Mouse (Mus musculus) forebrain, embryonic 12.5 days (tissue): ENCODE measurements around the gene Syne3. TPM values are rescaled to one million over a fixed set of nuclear protein-coding genes. Genes with fewer than 3 reads are reported as not detected.

Source experiments
- ATAC-seq: fragments of 200-750 bp; cut with Nextera tagmentation; 2 replicates; pipeline ENCODE4 v1.8.0; 2017; ENCODE audit warnings: moderate TSS enrichment; ENCODE audit not compliant: low FRiP score
- H3K27ac ChIP-seq: fragments of 300-500 bp; sonication (generic); 2 replicates; pipeline ENCODE4 v1.5.1; 2016; ENCODE audit warnings: mild to moderate bottlenecking
- H3K27me3 ChIP-seq: fragments of 300-500 bp; sonication (generic); 2 replicates; pipeline ENCODE4 v1.6.1; 2016; ENCODE audit warnings: mild to moderate bottlenecking
- H3K36me3 ChIP-seq: fragments of 300-500 bp; sonication (generic); replicated peaks from 2 replicates; pipeline ENCODE4 v1.6.1; 2016; ENCODE audit warnings: mild to moderate bottlenecking
- H3K4me1 ChIP-seq: fragments of 300-500 bp; sonication (generic); 2 replicates; pipeline ENCODE4 v1.6.1; 2016
- H3K4me2 ChIP-seq: fragments of 300-500 bp; sonication (generic); 2 replicates; pipeline ENCODE4 v1.6.1; 2016; ENCODE audit warnings: mild to moderate bottlenecking, moderate library complexity
- H3K4me3 ChIP-seq: fragments of 300-500 bp; sonication (generic); replicated peaks from 2 replicates; pipeline ENCODE4 v1.5.1; 2016; ENCODE audit warnings: mild to moderate bottlenecking
- H3K9ac ChIP-seq: fragments of 300-500 bp; sonication (generic); 2 replicates; pipeline ENCODE4 v1.6.1; 2016; ENCODE audit warnings: mild to moderate bottlenecking
- H3K9me3 ChIP-seq: fragments of 300-500 bp; sonication (generic); 2 replicates; pipeline ENCODE4 v1.6.1; 2016
- WGBS: fragments of 180-500 bp; shearing (Covaris S2); methylation state at CpG from one replicate; pipeline ENCODE4 v1.1.7; 2016; 5-methylcytosine and 5-hydroxymethylcytosine counted together
- polyA plus RNA-seq: library from polyadenylated mRNA; unstranded; fragments of >200 nt; fragmentation: Nextera tagmentation; extraction: Ambion mirVana; gene quantifications from 2 replicates; pipeline ENCODE4 v1.2.1, GENCODE M21; 2016

Syne3 gene
- polyA plus RNA-seq, 1 experiment from 2014 or later, result 0.13 TPM

DNA sequence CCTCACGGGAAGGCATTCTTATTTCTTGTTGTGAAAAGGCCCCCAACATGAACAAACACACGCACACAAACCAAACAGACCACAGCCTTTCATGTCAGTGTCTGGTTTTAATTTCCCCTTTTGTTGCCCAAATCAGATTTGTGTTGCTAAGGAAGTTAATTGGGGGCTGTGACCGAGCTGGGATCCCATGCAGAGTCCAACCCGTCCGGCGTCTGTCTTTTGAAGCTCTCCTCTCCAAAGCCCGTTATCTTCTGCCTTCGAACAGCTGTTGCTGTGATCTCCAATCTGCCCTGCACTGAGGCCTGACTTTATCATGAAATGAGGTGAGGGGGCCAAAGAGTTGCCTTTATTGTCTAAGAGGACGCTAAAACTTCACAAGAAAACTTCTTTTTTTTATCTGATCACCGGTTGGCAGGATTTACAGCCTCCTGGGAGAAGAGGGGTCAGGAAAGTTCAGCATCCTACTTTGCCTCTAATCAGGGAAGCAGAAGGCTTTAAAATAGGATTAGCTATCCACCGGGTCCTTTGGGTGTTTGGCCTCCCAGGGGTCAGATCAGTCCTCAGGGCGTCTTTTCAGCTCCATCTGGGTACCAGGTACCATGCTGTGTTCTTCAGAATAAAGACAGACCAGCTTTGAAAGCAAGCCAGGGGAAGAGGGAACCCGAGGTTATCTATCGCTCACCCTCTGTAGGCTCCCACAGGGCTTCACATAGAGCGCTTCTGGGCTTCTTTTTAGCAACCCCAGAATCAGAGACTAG lies 101.4 kb downstream of the Syne3 start:
- 0 out of 2 replicates have a peak, but pooled peaks have one; percentile 17 for ATAC-seq
- Histone ChIP-seq H3K27ac (0 out of 2 replicates have a peak overlapping the region, but pooled peaks have one; percentile 25), H3K4me2 (no peak overlapping the region), H3K4me1 (peaks cover 32% of the 10 kb centered on the region), H3K4me3 (no peak overlapping the region), H3K27me3 (peaks cover 45% of the 10 kb centered on the region), H3K9me3 (no peaks in the 10 kb centered on the region), H3K9ac (no peak overlapping the region), H3K36me3 (no peaks in the 10 kb centered on the region)
- 5% methylated on average over 15 of the region's 15 CpGs for WGBS

DNA sequence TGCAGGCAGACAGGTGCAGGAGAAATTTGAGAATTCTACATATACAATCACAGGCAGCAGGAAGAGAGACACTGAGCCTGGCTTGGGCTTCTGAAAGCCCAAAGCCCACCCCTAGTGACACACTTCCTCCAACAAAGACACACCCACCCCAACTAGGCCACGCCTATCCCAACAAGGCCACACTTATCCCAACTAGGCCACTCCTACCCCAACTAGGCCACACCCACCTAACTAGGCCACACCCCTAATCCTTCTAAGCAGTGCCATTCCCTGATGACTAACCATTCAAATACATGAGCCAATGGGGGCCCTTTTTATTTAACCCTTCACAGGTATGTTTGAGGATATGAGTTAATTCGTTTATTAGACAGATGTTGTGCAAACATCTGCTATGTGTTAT lies 102.5 kb downstream of the Syne3 start:
- ATAC-seq, result no peak
- H3K4me2 ChIP-seq, result no peak overlapping the region
- H3K27ac ChIP-seq, result no peak overlapping the region
- no peaks in the 10 kb centered on the region for H3K9me3 ChIP-seq
- 94% methylated on average over 2 of the region's 2 CpGs for WGBS
- no peak overlapping the region for H3K9ac ChIP-seq
- H3K4me3 ChIP-seq, result no peak overlapping the region
- no peaks in the 10 kb centered on the region for H3K36me3 ChIP-seq
- H3K4me1 ChIP-seq, result peaks cover 22% of the 10 kb centered on the region
- peaks cover 45% of the 10 kb centered on the region for H3K27me3 ChIP-seq

DNA sequence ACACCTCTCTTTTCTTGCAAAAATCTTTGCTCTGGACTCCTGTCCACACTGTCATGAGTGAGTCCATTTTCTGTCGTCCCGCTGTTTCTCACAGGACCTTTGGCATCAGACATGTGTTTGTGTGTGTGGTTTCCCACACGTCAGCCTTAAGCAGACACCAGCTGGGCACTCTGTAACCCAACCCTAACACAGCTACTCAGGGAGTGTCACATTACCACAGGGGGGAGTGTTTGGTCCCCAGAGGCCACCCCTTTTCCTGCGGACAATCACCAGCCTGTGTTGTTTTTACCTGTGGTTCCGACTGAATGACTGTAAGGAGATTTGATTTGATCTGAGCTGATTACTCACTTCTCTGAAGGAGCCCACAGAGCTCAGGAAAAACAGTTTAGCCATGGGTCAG lies 105.5 kb downstream of the Syne3 start:
- peaks cover 30% of the 10 kb centered on the region for H3K4me1 ChIP-seq
- H3K36me3 ChIP-seq, result no peaks in the 10 kb centered on the region
- H3K4me3 ChIP-seq, result no peak overlapping the region
- no peaks in the 10 kb centered on the region for H3K9me3 ChIP-seq
- no peak overlapping the region for H3K9ac ChIP-seq
- no peak overlapping the region for H3K4me2 ChIP-seq
- 25% methylated on average over 5 of the region's 5 CpGs for WGBS
- no peak overlapping the region for H3K27ac ChIP-seq
- ATAC-seq, result no peak
- H3K27me3 ChIP-seq, result peaks cover 31% of the 10 kb centered on the region

DNA sequence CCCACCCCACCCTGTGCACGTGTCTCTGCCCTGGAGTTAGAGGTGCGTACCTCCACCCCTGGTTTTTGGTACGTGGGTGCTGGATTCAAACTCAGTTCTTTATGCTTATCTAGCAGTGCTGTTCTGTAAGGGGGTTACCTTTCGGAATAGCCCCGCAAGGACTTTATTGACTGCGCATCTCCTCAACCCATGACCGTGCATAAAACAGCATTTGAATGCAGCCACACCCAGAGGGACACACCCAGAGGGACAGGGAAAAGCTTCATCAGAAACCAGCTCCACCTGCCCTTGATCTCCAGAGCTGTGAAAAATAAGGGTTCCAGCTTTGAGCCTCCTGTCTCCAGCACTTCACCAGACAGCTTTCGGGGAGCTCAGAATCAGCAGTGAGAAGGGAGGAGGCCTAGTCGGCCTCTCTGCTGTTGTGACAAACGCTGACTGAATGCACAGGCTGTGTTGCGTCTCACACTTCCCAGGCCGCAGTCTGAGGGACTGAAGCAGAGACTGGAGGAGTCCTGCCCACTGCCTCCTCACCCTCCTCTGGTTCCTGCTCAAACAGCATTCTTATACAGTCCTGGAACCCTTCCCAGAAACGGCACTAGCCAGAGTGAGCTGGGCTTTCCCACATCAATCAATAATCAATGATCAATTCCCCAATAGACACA lies 107.1 kb downstream of the Syne3 start:
- no peaks in the 10 kb centered on the region for H3K9me3 ChIP-seq
- no peak overlapping the region for H3K4me3 ChIP-seq
- H3K4me1 ChIP-seq, result peaks cover 16% of the 10 kb centered on the region
- no peak for ATAC-seq
- no peak overlapping the region for H3K4me2 ChIP-seq
- WGBS, result 86% methylated on average over 13 of the region's 13 CpGs
- no peak overlapping the region for H3K9ac ChIP-seq
- peaks cover 20% of the 10 kb centered on the region for H3K27me3 ChIP-seq
- no peak overlapping the region for H3K27ac ChIP-seq
- H3K36me3 ChIP-seq, result no peaks in the 10 kb centered on the region

DNA sequence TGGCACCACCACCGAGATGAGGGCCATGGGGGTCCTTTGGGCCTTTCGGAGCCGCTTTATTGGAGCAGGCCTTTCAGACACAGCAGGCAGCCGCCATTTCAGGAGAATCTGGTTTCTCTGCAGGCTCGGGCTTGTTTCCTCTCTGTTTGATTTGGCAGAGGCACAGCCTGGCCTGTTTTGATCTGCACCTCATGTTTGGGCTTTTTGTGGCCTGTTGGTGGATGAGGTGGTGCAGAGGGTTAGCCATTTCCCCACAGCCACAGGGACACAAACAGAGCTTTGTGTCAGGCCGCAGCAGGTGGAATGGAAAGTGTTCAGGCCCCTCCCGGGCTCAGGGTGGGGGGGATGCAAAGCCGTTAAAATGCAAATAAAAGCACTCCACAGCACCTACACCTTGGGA lies 108.3 kb downstream of the Syne3 start:
- H3K9me3 ChIP-seq, result no peaks in the 10 kb centered on the region
- no peak for ATAC-seq
- H3K4me3 ChIP-seq, result no peak overlapping the region
- H3K4me1 ChIP-seq, result peaks cover 26% of the 10 kb centered on the region
- no peak overlapping the region for H3K4me2 ChIP-seq
- no peak overlapping the region for H3K9ac ChIP-seq
- peak overlapping the region; percentile 36; the same call in 1 of the 2 replicates for H3K27ac ChIP-seq
- WGBS, result 25% methylated on average over 8 of the region's 8 CpGs
- no peaks in the 10 kb centered on the region for H3K36me3 ChIP-seq
- peaks cover 20% of the 10 kb centered on the region for H3K27me3 ChIP-seq

DNA sequence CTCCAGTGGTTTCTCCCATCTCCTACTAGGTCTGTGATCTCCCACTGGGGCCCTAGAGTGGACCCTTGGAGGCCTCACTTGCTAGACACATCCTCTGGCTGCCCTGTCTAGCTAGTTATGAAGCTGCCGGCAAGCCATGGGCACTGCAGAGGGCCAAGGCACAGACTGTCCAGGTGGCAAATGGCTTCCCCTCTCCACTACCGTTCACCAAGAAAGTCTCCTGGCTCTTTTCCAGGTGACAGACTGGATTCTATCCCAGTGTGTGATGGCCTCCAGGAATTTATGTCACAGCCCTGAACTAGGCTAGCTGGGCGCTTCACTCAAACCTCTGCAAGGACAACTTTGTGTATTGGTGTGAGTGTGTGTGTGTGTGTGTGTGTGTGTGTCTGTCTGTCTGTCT lies 109.8 kb downstream of the Syne3 start:
- no peak overlapping the region for H3K4me2 ChIP-seq
- peaks cover 30% of the 10 kb centered on the region for H3K4me1 ChIP-seq
- H3K36me3 ChIP-seq, result no peaks in the 10 kb centered on the region
- no peak overlapping the region for H3K9ac ChIP-seq
- no peak for ATAC-seq
- no peak overlapping the region for H3K27ac ChIP-seq
- H3K4me3 ChIP-seq, result no peak overlapping the region
- peaks cover 11% of the 10 kb centered on the region; the same call in 1 of the 2 replicates for H3K27me3 ChIP-seq
- 78% methylated on average over 3 of the region's 3 CpGs for WGBS
- H3K9me3 ChIP-seq, result no peaks in the 10 kb centered on the region

DNA sequence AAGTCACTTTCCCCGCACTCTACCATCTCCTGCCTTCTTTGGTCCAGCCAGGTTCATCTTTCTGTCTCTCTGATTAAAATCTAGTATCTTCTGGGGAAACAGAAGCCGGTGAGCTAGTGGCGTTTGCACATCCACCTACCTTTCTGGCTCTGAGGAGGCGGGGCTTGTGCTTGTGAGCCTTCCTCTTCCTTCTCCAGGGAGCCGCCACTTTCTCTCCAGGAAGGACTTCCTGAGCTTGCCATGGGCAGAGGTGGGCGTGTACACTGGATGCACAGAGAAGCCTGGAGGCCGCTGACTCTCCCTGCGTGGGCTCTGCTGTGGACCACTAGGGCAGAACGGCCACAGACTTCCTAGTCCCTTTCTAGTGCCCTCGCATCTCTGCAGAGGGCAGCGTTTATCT lies 110.4 kb downstream of the Syne3 start:
- peaks cover 30% of the 10 kb centered on the region for H3K4me1 ChIP-seq
- H3K36me3 ChIP-seq, result no peaks in the 10 kb centered on the region
- H3K27ac ChIP-seq, result no peak overlapping the region
- H3K9me3 ChIP-seq, result no peaks in the 10 kb centered on the region
- no peak overlapping the region for H3K4me2 ChIP-seq
- H3K27me3 ChIP-seq, result peaks cover 7% of the 10 kb centered on the region; the same call in 1 of the 2 replicates
- H3K9ac ChIP-seq, result no peak overlapping the region
- no peak for ATAC-seq
- H3K4me3 ChIP-seq, result no peak overlapping the region
- 73% methylated on average over 11 of the region's 11 CpGs for WGBS

DNA sequence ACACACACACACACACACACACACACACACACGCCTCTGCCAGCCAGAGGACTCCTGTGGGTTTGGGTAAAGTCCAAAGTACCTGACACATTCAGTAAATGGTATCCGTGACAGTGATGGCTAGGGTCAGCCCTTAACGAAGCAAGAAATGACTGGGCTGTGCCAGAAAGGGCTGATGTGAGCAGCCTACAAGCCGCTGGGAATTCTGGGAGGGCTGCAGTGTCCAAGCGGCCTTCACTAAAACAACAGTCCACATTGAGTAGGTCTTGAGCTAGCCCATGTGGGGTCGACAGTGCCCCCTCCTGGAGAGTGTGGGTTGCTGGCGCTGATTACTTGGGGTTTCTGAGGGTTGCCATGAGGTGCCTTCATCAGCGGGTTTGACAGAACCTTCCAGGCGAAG lies 110.9 kb downstream of the Syne3 start:
- Histone ChIP-seq H3K9ac (no peak overlapping the region), H3K36me3 (no peaks in the 10 kb centered on the region), H3K27ac (no peak overlapping the region), H3K9me3 (no peaks in the 10 kb centered on the region), H3K27me3 (peaks cover 7% of the 10 kb centered on the region; the same call in 1 of the 2 replicates), H3K4me2 (no peak overlapping the region), H3K4me3 (no peak overlapping the region), H3K4me1 (peaks cover 30% of the 10 kb centered on the region)
- WGBS, result 71% methylated on average over 9 of the region's 9 CpGs
- ATAC-seq, result no peak

DNA sequence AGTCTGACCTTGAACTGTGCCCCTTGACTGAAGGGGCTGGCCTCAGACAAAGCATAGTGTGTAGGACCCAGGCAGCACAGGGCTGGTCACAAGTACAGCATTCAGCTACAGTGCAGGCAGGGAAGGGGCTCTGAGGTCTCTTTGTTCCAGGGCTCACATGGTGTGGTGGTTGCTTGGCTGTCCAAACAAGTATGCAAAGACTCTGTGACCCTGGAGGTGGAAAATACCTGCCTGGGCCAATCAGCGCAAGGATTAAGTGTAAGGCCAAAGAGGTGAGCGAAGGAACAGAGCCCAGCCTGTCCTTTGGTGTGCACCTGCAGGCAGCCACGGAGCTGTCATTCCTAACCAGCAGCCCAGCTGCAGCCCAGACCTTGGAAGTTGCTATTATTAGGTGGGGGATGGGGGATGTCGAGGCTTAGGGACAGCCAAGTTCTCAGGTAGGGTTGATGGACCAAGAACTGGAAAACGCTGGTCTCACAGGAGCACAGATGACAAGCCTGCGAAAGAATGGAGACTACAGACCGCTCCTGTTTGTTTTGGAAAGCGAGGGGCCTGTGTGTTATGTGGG lies 112.5 kb downstream of the Syne3 start:
- H3K9ac ChIP-seq, result no peak overlapping the region
- 53% methylated on average over 8 of the region's 8 CpGs for WGBS
- H3K4me3 ChIP-seq, result no peak overlapping the region
- H3K27ac ChIP-seq, result peak overlapping the region; percentile 31
- no peaks in the 10 kb centered on the region for H3K36me3 ChIP-seq
- peaks cover 7% of the 10 kb centered on the region; the same call in 1 of the 2 replicates for H3K27me3 ChIP-seq
- 0 out of 2 replicates have a peak, but pooled peaks cover 2% of the 10 kb centered on the region for H3K9me3 ChIP-seq
- H3K4me1 ChIP-seq, result peaks cover 30% of the 10 kb centered on the region
- ATAC-seq, result no peak
- no peak overlapping the region for H3K4me2 ChIP-seq

DNA sequence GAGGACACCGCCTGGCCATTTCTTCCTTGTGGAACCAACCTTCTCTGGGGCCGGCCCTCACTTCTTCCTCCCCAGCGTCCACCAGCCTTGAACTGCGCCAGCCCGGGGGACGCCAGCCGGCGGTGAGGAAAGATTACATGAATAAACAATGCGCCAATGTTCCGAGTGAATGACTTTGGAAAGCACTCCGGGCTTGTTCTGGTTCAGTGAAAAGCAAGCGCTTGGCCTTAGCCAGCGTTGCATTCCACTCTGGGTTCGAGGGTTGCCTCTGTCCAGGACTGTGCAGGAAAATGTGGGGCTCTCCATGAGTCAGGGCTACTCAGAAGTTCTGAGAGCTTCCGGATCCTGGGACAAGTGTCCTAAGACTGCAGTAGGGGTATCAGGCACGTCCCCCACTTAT lies 113.0 kb downstream of the Syne3 start:
- ATAC-seq, result no peak
- Histone ChIP-seq H3K4me3 (no peak overlapping the region), H3K27ac (peak overlapping the region; percentile 31), H3K9me3 (0 out of 2 replicates have a peak, but pooled peaks cover 2% of the 10 kb centered on the region), H3K4me2 (no peak overlapping the region), H3K27me3 (peaks cover 7% of the 10 kb centered on the region; the same call in 1 of the 2 replicates), H3K4me1 (peaks cover 26% of the 10 kb centered on the region), H3K9ac (no peak overlapping the region), H3K36me3 (no peaks in the 10 kb centered on the region)
- 53% methylated on average over 16 of the region's 16 CpGs for WGBS

DNA sequence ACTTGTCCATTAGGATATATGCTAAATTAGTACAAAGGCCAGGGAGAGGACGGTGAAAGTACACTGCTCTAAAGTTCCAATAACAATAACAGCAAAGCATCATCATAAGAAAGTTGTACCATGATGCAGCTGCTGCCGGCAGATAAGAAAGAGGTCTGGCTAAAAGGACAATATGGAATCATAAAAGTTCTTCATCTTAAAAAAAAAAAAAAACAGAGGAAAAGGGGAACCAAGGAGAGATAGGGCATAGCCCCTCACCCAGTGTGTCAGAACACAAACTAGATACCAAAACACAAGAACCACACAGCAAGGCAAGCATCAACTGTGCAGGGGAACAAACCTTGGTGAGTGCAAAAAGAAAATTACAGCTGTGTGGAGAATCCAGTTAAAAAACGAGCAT lies 117.4 kb downstream of the Syne3 start:
- 92% methylated on average over 3 of the region's 3 CpGs for WGBS

DNA sequence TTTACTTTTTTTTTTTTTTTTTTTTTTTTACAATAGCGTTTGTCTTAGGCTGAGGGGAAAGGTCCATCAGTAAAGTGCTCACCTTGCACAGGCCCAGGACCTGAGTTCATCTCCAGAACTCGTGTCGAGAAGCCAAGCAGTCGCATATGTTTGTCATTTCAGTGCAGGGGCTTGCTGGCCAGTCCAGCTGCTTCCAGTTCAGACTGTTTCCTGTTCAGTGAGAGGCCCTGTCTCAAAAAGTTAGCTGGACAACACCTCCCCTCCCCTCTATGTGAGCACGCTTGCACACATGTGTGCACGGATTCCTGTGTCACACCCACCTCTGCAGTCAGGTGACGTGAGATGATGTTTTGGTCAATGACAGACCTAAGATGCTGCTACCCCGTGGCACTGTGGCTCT lies 119.5 kb downstream of the Syne3 start:
- no peak overlapping the region for H3K4me2 ChIP-seq
- no peak overlapping the region for H3K9ac ChIP-seq
- H3K36me3 ChIP-seq, result no peaks in the 10 kb centered on the region
- no peaks in the 10 kb centered on the region for H3K27me3 ChIP-seq
- ATAC-seq, result no peak
- H3K27ac ChIP-seq, result no peak overlapping the region
- no peak overlapping the region for H3K4me3 ChIP-seq
- no peaks in the 10 kb centered on the region for H3K4me1 ChIP-seq
- H3K9me3 ChIP-seq, result 0 out of 2 replicates have a peak, but pooled peaks cover 2% of the 10 kb centered on the region
- WGBS, result 81% methylated on average over 8 of the region's 8 CpGs

More for the DNA sequence above, 117.4 kb downstream of the Syne3 start:
- no peaks in the 10 kb centered on the region for H3K27me3 ChIP-seq
- no peak overlapping the region for H3K27ac ChIP-seq
- H3K4me3 ChIP-seq, result no peak overlapping the region
- no peak overlapping the region for H3K4me2 ChIP-seq
- no peak overlapping the region for H3K9ac ChIP-seq
- H3K36me3 ChIP-seq, result no peaks in the 10 kb centered on the region
- no peak for ATAC-seq
- H3K4me1 ChIP-seq, result peaks cover 13% of the 10 kb centered on the region
- 0 out of 2 replicates have a peak, but pooled peaks cover 2% of the 10 kb centered on the region for H3K9me3 ChIP-seq
